Mouse (Mus musculus) E14TG2a.4 (cell line): ENCODE results near the gene Scg3.

Experiments
- CTCF ChIP-seq: conservative IDR thresholded peaks from 2 replicates; pipeline ENCODE4 v1.5.1; 2014; ENCODE audit warnings: low read length
- POU5F1 ChIP-seq: IDR thresholded peaks from 2 replicates; pipeline ENCODE4 v1.6.1; 2014; ENCODE audit warnings: low read length, borderline replicate concordance

- no peak for TF ChIP-seq CTCF
- TF ChIP-seq POU5F1, result no peak
Measured at GRCm38 (mm10) chr9:75666612-75667011, 17.2 kb downstream of the Scg3 start.
